Mouse (Mus musculus) bone marrow, adult 2 months (tissue): ENCODE data around the gene Lgals2.

Experiments
- CTCF ChIP-seq: fragments of 200-500 bp; IDR thresholded peaks from 2 replicates; pipeline ENCODE4 v1.5.1; 2011; ENCODE audit warnings: low read length, control low read depth; ENCODE audit not compliant: control insufficient read depth, insufficient read depth
- POLR2A ChIP-seq: fragments of 200-500 bp; IDR thresholded peaks from 2 replicates; pipeline ENCODE4 v1.6.1; 2011; ENCODE audit warnings: low read depth, mild to moderate bottlenecking, control low read depth, low read length, borderline replicate concordance; ENCODE audit not compliant: control insufficient read depth

DNA sequence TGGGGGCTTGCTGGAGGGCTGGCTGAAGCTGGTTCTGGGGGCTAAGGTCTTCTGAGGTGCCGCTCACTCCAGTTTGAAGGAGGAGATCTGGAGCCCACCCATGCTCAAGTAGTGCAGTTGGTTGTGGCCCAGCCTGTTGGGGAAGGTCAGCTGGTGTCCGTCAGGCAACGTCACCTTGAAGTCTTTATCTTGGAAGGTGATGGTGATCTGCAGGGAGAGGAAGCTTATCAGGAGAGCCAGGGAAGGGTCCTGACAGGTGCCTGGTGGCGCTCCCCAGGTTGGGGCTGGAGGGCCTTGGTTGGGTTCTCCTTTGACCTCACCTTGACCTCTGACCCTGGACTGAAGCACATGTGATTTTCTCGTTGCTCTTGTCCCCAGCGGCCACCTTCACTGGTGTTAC lies 4.4 kb downstream of the Lgals2 start:
- TF ChIP-seq POLR2A (no peak), CTCF (no peak)
